Mouse (Mus musculus) liver, embryonic 14.5 days (tissue): ENCODE measurements around the gene Tmprss4.

Experiments used
- CTCF ChIP-seq: IDR thresholded peaks from 2 replicates; pipeline ENCODE4 v1.5.1; 2016; ENCODE audit warnings: antibody characterized with exemption, low read depth, control low read depth
- EP300 ChIP-seq: IDR thresholded peaks from 2 replicates; pipeline ENCODE4 v1.6.1; 2016; ENCODE audit warnings: antibody characterized with exemption, low read depth

GRCm38 (mm10) chr9:45138191-45139032 lies 65.5 kb downstream of the Tmprss4 start, which contains the start of gene Scn4b:
- TF ChIP-seq CTCF, result no peak
- TF ChIP-seq EP300, result no peak
